Mouse (Mus musculus) stomach, embryonic 14.5 days (tissue): ENCODE measurements around the gene Tnfrsf19. TPM values are rescaled to one million over a fixed set of nuclear protein-coding genes. Genes with fewer than 3 reads are reported as not detected.

Source experiments
- ATAC-seq: fragments of 200-750 bp; cut with Nextera tagmentation; 2 replicates; pipeline ENCODE4 v1.8.0; 2017; ENCODE audit warnings: low read depth, moderate TSS enrichment; ENCODE audit not compliant: insufficient number of reproducible peaks, insufficient read depth, low FRiP score
- H3K27ac ChIP-seq: fragments of 300-500 bp; sonication (generic); 2 replicates; pipeline ENCODE4 v1.5.1; 2014; ENCODE audit warnings: mild to moderate bottlenecking, low read length, moderate library complexity, mixed read lengths
- H3K27me3 ChIP-seq: fragments of 300-500 bp; sonication (generic); 2 replicates; pipeline ENCODE4 v1.6.1; 2014; ENCODE audit warnings: low read length, control low read depth, mixed read lengths; ENCODE audit not compliant: control insufficient read depth, insufficient read depth
- H3K36me3 ChIP-seq: fragments of 300-500 bp; sonication (generic); 2 replicates; pipeline ENCODE4 v1.6.1; 2014; ENCODE audit warnings: mild to moderate bottlenecking, control low read depth, low read length, moderate library complexity, mixed read lengths; ENCODE audit not compliant: control insufficient read depth, insufficient read depth
- H3K4me1 ChIP-seq: fragments of 300-500 bp; sonication (generic); 2 replicates; pipeline ENCODE4 v1.6.1; 2014; ENCODE audit warnings: low read length, control low read depth, mixed read lengths; ENCODE audit not compliant: control insufficient read depth, insufficient read depth
- H3K4me2 ChIP-seq: fragments of 300-500 bp; sonication (generic); replicated peaks from 2 replicates; pipeline ENCODE4 v1.6.1; 2014; ENCODE audit warnings: low read depth, low read length, control low read depth
- H3K4me3 ChIP-seq: fragments of 300-500 bp; sonication (generic); 2 replicates; pipeline ENCODE4 v1.5.1; 2014; ENCODE audit warnings: low read depth, low read length, control low read depth
- H3K9ac ChIP-seq: fragments of 300-500 bp; sonication (generic); replicated peaks from 2 replicates; pipeline ENCODE4 v1.6.1; 2014; ENCODE audit warnings: low read depth, mild to moderate bottlenecking, control low read depth, low read length, moderate library complexity, mixed read lengths
- H3K9me3 ChIP-seq: fragments of 300-500 bp; sonication (generic); 2 replicates; pipeline ENCODE4 v1.6.1; 2016; ENCODE audit warnings: low read depth, low read length, control low read depth; ENCODE audit not compliant: control insufficient read depth
- WGBS: fragments of 180-500 bp; shearing (Covaris S2); extraction: QIAGEN DNeasy Blood & Tissue Kit; methylation state at CpG from one replicate; pipeline ENCODE4 v1.1.7; 2014; 5-methylcytosine and 5-hydroxymethylcytosine counted together
- polyA plus RNA-seq: library from polyadenylated mRNA; unstranded; fragments of >200 nt; fragmentation: Nextera tagmentation; extraction: Ambion mirVana; gene quantifications from 2 replicates; pipeline ENCODE4 v1.2.1, GENCODE M21; 2014

Gene Tnfrsf19
- polyA plus RNA-seq, 1 experiment from 2014 or later: 42.0 TPM

GRCm38 (mm10) chr14:60992144-60992543, 54.1 kb downstream of the Tnfrsf19 start:
- ATAC-seq: no peak
- Histone ChIP-seq H3K36me3 (no peaks in the 10 kb centered on the region), H3K9me3 (no peaks in the 10 kb centered on the region), H3K9ac (no peak overlapping the region), H3K4me2 (no peak overlapping the region), H3K27me3 (no peaks in the 10 kb centered on the region), H3K27ac (no peak overlapping the region), H3K4me3 (no peak overlapping the region), H3K4me1 (peaks cover 17% of the 10 kb centered on the region; the same call in 1 of the 2 replicates)
- 73% methylated on average over 4 of the region's 4 CpGs for WGBS

GRCm38 (mm10) chr14:60988228-60988627, 58.1 kb downstream of the Tnfrsf19 start:
- no peak for ATAC-seq
- H3K4me2 ChIP-seq: no peak overlapping the region
- H3K4me1 ChIP-seq: peaks cover 16% of the 10 kb centered on the region
- H3K27ac ChIP-seq: 0 out of 2 replicates have a peak overlapping the region, but pooled peaks have one; percentile 12
- no peaks in the 10 kb centered on the region for H3K36me3 ChIP-seq
- no peaks in the 10 kb centered on the region for H3K9me3 ChIP-seq
- WGBS: 38% methylated on average over 6 of the region's 6 CpGs
- H3K9ac ChIP-seq: no peak overlapping the region
- no peaks in the 10 kb centered on the region for H3K27me3 ChIP-seq
- H3K4me3 ChIP-seq: no peak overlapping the region

- no peaks in the 10 kb centered on the region for H3K27me3 ChIP-seq
- no peak overlapping the region for H3K4me2 ChIP-seq
- 77% methylated on average over 5 of the region's 5 CpGs for WGBS
- H3K27ac ChIP-seq: no peak overlapping the region
- no peaks in the 10 kb centered on the region for H3K9me3 ChIP-seq
- H3K36me3 ChIP-seq: no peaks in the 10 kb centered on the region
- ATAC-seq: no peak
- no peak overlapping the region for H3K9ac ChIP-seq
- H3K4me3 ChIP-seq: no peak overlapping the region
- peaks cover 15% of the 10 kb centered on the region for H3K4me1 ChIP-seq
Observed at GRCm38 (mm10) chr14:60986926-60987325, 59.4 kb downstream of the Tnfrsf19 start.

GRCm38 (mm10) chr14:60985077-60985476, 61.2 kb downstream of the Tnfrsf19 start:
- Histone ChIP-seq H3K9me3 (no peaks in the 10 kb centered on the region), H3K9ac (no peak overlapping the region), H3K36me3 (no peaks in the 10 kb centered on the region), H3K4me3 (no peak overlapping the region), H3K4me2 (no peak overlapping the region), H3K27ac (no peak overlapping the region), H3K4me1 (peaks cover 15% of the 10 kb centered on the region), H3K27me3 (no peaks in the 10 kb centered on the region)
- ATAC-seq: no peak
- WGBS: 40% methylated on average over 4 of the region's 4 CpGs

GRCm38 (mm10) chr14:60984266-60984665, 62.0 kb downstream of the Tnfrsf19 start:
- peaks cover 15% of the 10 kb centered on the region for H3K4me1 ChIP-seq
- H3K27ac ChIP-seq: no peak overlapping the region
- H3K4me3 ChIP-seq: no peak overlapping the region
- no peak overlapping the region for H3K9ac ChIP-seq
- H3K4me2 ChIP-seq: no peak overlapping the region
- H3K9me3 ChIP-seq: no peaks in the 10 kb centered on the region
- H3K27me3 ChIP-seq: no peaks in the 10 kb centered on the region
- WGBS: 45% methylated on average over 6 of the region's 6 CpGs
- no peak for ATAC-seq
- H3K36me3 ChIP-seq: no peaks in the 10 kb centered on the region

GRCm38 (mm10) chr14:60982126-60982525, 64.2 kb downstream of the Tnfrsf19 start:
- Histone ChIP-seq H3K4me1 (peaks cover 10% of the 10 kb centered on the region; the same call in 1 of the 2 replicates), H3K4me2 (no peak overlapping the region), H3K9me3 (no peaks in the 10 kb centered on the region), H3K4me3 (no peak overlapping the region), H3K27ac (no peak overlapping the region), H3K9ac (no peak overlapping the region), H3K27me3 (no peaks in the 10 kb centered on the region), H3K36me3 (no peaks in the 10 kb centered on the region)
- no peak for ATAC-seq

- Histone ChIP-seq H3K9ac (no peak overlapping the region), H3K9me3 (no peaks in the 10 kb centered on the region), H3K27me3 (no peaks in the 10 kb centered on the region), H3K27ac (no peak overlapping the region), H3K36me3 (no peaks in the 10 kb centered on the region), H3K4me3 (no peak overlapping the region), H3K4me2 (no peak overlapping the region), H3K4me1 (peaks cover 7% of the 10 kb centered on the region; the same call in 1 of the 2 replicates)
- WGBS: 78% methylated on average over 5 of the region's 5 CpGs
- ATAC-seq: no peak
Observed at GRCm38 (mm10) chr14:60980244-60980887, 65.9 kb downstream of the Tnfrsf19 start.

GRCm38 (mm10) chr14:60978129-60978528, 68.2 kb downstream of the Tnfrsf19 start:
- H3K27ac ChIP-seq: no peak overlapping the region
- no peak for ATAC-seq

GRCm38 (mm10) chr14:60976231-60976630, 70.1 kb downstream of the Tnfrsf19 start:
- Histone ChIP-seq H3K4me2 (no peak overlapping the region), H3K9me3 (no peaks in the 10 kb centered on the region), H3K4me3 (no peak overlapping the region), H3K27me3 (no peaks in the 10 kb centered on the region), H3K36me3 (no peaks in the 10 kb centered on the region), H3K9ac (no peak overlapping the region), H3K4me1 (no peaks in the 10 kb centered on the region), H3K27ac (no peak overlapping the region)
- ATAC-seq: no peak
- WGBS: 59% methylated on average over 3 of the region's 3 CpGs

More at GRCm38 (mm10) chr14:60978129-60978528, 68.2 kb downstream of the Tnfrsf19 start:
- Histone ChIP-seq H3K4me1 (no peaks in the 10 kb centered on the region), H3K36me3 (no peaks in the 10 kb centered on the region), H3K4me3 (no peak overlapping the region), H3K4me2 (no peak overlapping the region), H3K9ac (no peak overlapping the region), H3K9me3 (no peaks in the 10 kb centered on the region), H3K27me3 (no peaks in the 10 kb centered on the region)
- WGBS: 64% methylated on average over 6 of the region's 6 CpGs
